Mouse (Mus musculus): ENCODE measurements at regions not wholly inside any gene's neighbourhood (a gene's known extent, or its start where the extent isn't known, plus 50 kb on each side); places are given as distances from the start of the nearest gene placed in this dataset.
"Not testable (repeated sequence)": the region's sequence is repeated elsewhere in the genome, so short reads cannot be mapped to it uniquely, and the experiment has no call there.

GRCm38 (mm10) chr12:74825664-74826063 is 351.5 kb downstream of the Kcnh5 start:
- DNase-seq (ENCODE audit: low spot score in 2 of 2) = no peak

- peak in 1 of 2 experiments; percentile 29 for DNase-seq (ENCODE audit: low spot score in 2 of 2)
These were observed 352.2 kb downstream of the Kcnh5 start for GRCm38 (mm10) chr12:74824735-74825494.

- not testable (repeated sequence) for DNase-seq (ENCODE audit: low spot score in 2 of 2)
These were observed 361.0 kb downstream of the Kcnh5 start for GRCm38 (mm10) chr12:74816181-74816580.

GRCm38 (mm10) chr12:74808571-74808970 is 368.6 kb downstream of the Kcnh5 start:
- not testable (repeated sequence) for DNase-seq (ENCODE audit: low spot score in 2 of 2)

- not testable (repeated sequence) for DNase-seq (ENCODE audit: low spot score in 2 of 2)
These were observed 369.2 kb downstream of the Kcnh5 start for GRCm38 (mm10) chr12:74807926-74808325.

GRCm38 (mm10) chr12:74803740-74804512 is 373.2 kb downstream of the Kcnh5 start:
- no peak for DNase-seq (ENCODE audit: low spot score in 2 of 2)

GRCm38 (mm10) chr12:74792036-74792435 is 385.1 kb downstream of the Kcnh5 start:
- DNase-seq (ENCODE audit: low spot score in 2 of 2) = peak in 1 of 2 experiments; percentile 4

- DNase-seq (ENCODE audit: low spot score in 2 of 2) = no peak
These were observed 414.8 kb downstream of the Kcnh5 start for GRCm38 (mm10) chr12:74762284-74762683.

- DNase-seq (ENCODE audit: low spot score in 2 of 2) = no peak
These were observed 428.9 kb upstream of the Gm11042 start for GRCm38 (mm10) chr12:74745051-74745450.

- DNase-seq (ENCODE audit: low spot score in 2 of 2) = no peak
These were observed 412.7 kb upstream of the Gm11042 start for GRCm38 (mm10) chr12:74728866-74729265.

- no peak for DNase-seq (ENCODE audit: low spot score in 2 of 2)
These were observed 363.0 kb upstream of the Gm11042 start for GRCm38 (mm10) chr12:74679149-74679548.

GRCm38 (mm10) chr12:74677835-74678234 is 361.6 kb upstream of the Gm11042 start:
- DNase-seq (ENCODE audit: low spot score in 2 of 2) = no peak

GRCm38 (mm10) chr12:74658406-74658805 is 342.2 kb upstream of the Gm11042 start:
- DNase-seq (ENCODE audit: low spot score in 2 of 2) = no peak

- no peak for DNase-seq (ENCODE audit: low spot score in 2 of 2)
These were observed 340.9 kb upstream of the Gm11042 start for GRCm38 (mm10) chr12:74657036-74657648.

- no peak for DNase-seq (ENCODE audit: low spot score in 2 of 2)
These were observed 335.1 kb upstream of the Gm11042 start for GRCm38 (mm10) chr12:74651256-74651655.

GRCm38 (mm10) chr12:74632827-74633226 is 316.6 kb upstream of the Gm11042 start:
- DNase-seq (ENCODE audit: low spot score in 2 of 2) = no peak

- no peak for DNase-seq (ENCODE audit: low spot score in 2 of 2)
These were observed 279.0 kb upstream of the Gm11042 start for GRCm38 (mm10) chr12:74595208-74595607.

- DNase-seq (ENCODE audit: low spot score in 2 of 2) = no peak
These were observed 238.4 kb upstream of the Gm11042 start for GRCm38 (mm10) chr12:74554599-74554998.

GRCm38 (mm10) chr12:74544172-74544571 is 228.0 kb upstream of the Gm11042 start:
- no peak for DNase-seq (ENCODE audit: low spot score in 2 of 2)

GRCm38 (mm10) chr12:74534882-74535281 is 218.7 kb upstream of the Gm11042 start:
- DNase-seq (ENCODE audit: low spot score in 2 of 2) = no peak

GRCm38 (mm10) chr12:74528983-74529566 is 212.9 kb upstream of the Gm11042 start:
- no peak for DNase-seq (ENCODE audit: low spot score in 2 of 2)

GRCm38 (mm10) chr12:74527190-74527621 is 211.0 kb upstream of the Gm11042 start:
- no peak for DNase-seq (ENCODE audit: low spot score in 2 of 2)

All from frontal cortex, postnatal 25 days (tissue).